Mouse (Mus musculus): ENCODE results near the gene Secisbp2l.

The Secisbp2l gene

DNA sequence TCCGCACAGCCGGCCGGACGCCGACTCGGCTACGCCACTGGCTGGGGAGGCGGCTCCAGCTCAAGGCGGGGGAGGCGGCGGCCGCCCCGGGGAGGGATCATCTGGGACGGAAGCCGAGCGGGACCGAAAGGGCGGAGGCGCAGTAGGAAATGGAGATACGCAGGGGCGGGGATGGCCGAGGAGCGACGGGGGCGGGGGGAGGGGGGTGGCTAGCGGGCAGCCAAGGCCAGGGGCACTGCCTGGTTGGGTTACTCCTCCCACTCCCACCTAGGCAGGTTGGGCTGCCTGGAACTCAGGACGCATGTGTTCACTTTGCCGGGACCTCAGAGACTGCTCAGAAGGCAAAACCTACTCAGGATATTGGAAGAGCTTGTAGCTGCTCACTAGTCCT, at the start of gene Secisbp2l:
Secisbp2l (minus strand) TSS at position 152 of the 391 bp plus-strand sequence.
- WGBS: 1% methylated on average over 28 of the region's 28 CpGs

DNA sequence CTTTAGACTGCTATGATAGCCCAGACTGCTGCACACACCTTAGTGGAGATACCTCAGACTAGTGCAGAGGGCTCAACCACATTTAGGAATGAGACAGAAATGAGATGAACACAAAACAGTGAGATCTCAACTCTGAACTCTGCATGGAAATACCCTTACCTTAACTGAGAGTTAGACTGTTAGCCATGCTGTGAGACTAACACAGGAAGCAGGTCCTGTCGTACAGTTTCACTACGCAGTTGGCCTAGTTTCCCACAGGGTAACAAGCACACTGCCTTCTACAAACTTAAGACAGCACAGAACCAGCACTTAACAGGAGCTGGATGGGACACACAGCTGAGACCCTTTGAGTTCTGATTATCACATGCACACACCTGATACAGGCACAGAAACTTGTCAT, 47.3 kb upstream of the Secisbp2l start:
- 61% methylated on average over 2 of the region's 2 CpGs for WGBS

DNA sequence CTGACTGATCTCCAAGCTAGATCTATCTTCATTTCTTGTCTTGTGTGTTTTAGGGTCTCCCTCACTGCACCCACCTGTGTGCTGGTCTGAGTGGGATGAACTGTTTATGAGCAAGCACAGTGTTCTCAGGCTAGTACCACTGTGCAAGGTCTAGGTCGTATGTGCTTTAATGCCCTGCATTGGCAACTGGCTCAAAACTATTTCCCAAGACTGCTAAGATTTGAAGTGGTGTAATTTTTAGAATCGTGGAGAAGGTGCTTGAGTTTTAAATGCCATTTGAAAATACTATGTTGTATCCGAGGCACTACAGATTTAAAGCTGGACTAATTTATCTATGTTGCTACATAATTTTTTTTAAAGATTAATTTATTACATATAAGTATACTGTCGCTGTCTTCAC, 45.2 kb upstream of the Secisbp2l start:
- 78% methylated on average over 4 of the region's 4 CpGs for WGBS

DNA sequence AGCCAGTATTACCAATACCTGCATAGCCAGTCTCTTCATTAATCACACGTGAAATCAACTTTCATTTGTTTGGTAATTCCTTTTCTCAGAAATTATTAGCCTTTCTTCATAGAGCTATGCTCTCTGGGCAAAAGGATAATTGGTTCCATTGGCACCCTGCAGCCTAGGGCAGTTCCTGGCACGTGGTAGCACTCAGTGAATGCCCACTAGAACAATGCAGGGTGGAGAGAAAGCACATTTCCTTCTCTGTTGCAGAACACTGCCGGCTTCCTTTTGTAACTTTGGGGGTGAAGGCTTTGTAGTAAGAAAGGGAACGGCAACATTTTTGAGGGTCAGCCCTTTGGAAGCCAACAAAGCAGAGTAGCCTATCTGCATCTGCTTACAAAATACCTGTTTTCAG, 43.5 kb upstream of the Secisbp2l start:
- 34% methylated on average over 4 of the region's 4 CpGs for WGBS

DNA sequence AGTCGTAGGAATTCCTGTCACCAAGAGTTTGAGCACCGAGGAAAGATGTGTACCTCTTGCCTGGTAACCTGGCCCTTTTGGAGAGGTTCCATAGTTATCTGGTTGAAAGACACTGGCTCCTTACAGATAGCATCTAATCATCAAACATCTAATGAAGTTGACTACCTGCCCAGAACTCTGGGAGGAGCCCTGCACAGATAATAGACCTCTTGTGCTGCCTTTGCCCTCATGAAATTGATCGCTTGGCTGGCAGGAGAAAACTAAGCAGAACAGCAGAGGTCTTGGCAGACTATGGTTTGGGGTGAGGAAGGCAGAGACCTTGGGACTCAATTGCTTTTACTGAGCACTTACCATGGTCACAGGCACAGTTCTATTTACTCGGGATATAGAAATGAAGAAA, 37.7 kb upstream of the Secisbp2l start:
- 81% methylated on average over 4 of the region's 4 CpGs for WGBS

DNA sequence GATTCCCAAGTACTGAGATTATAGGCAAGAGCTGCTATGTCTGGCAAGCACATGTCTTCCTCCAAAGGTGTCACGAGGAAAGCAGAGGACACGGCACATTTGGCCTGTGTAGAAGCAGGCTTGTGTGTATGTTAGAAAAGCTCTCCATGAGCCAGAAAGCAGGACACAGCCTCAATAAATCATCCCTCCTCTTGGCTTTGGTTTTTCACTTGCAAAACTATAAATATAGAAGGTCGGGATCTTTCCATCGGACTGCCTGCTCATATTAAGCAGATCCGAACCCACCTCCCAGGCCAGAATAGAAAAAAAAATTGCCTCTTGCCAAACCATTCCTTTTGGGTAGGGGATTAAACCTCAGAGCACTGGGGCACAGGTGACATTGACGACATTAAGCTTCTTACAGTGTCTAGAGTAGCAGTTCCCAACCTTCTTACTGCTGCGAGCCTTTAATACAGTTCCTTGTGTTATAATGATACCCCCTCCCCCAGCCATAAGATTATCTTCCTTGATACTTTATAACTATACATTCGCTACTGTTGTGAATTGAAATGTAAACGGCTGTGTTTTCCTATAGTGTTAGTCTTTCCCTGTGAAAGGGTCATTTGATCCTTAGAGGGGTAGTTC, 31.4 kb upstream of the Secisbp2l start:
- 83% methylated on average over 9 of the region's 9 CpGs for WGBS

DNA sequence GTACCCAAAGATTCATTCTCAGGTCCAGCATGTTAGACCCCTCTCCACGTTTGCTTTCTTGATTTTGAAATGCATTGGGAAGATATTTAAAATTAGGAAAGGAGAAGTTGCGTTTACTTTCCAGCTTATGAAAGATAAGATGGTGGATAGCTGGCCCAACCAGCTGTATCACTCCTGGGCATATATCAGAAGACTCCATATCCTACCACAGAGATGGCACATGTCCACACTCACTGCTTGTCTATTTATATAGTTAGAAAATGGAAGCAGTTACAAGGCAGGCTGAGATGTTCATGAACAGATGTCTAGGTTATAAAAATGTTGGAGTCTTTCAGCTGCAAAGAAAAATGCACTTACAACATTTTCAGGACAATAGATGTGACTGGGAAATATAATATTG, 28.7 kb upstream of the Secisbp2l start:
- WGBS: 51% methylated on average over 2 of the region's 2 CpGs

DNA sequence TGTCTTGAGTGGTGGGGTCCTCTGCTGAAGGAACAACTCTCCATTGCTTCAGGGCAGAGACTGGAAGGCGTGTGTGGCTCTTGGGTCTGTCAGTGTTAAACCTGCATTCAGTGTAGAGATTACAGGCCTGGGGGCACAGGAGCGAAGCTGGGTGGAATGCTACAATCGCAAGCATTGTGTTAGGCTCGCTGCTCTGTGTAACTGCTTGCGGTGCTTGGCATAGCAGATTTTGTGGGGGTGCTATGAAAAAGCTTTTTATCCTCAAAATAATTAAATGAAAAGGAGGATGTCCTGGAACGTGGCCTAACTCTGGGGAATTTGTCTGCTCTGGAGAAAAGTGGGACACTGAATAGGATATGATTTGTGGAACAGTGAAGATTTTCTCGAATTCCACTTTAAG, 26.9 kb upstream of the Secisbp2l start:
- WGBS: 33% methylated on average over 7 of the region's 7 CpGs

DNA sequence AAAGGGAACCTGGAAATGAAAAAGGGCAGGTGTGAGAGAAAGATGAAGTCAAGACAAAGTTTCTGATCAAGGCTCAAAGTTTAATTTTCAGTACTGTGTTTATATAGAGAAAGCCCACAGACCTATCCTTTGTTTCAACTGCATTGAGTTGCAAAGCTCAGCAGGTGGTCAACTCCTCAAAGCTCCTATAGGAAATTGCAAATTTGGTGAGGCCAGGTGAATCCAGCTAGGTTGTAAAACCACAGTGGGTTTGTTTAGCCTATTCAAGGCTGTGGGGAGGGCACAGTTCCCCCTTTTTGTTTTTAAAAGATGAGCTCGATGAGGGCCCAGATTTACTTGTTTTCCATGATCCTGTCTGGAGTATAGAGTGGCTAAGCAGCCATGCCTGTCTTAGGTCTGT, 23.2 kb upstream of the Secisbp2l start:
- 50% methylated on average over 1 of the region's 1 CpGs for WGBS

DNA sequence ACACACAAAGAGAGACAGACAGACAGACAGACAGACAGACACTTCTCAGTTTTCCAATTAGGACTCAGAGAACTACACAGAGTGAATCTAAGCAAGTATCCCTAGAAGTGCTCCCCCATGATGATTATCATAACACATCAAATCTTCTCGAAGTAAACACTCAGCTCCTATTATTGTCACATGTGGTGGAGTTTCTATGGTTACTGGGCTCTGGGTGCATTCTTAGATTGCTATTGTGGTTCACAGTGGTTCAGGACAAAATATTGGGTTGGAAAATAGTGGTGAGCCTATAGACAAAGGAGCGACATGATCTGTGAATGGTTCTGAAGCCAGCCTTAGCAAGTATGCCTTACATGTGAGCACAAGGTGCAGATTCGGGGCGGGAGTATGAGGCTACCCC, 19.3 kb upstream of the Secisbp2l start:
- 44% methylated on average over 4 of the region's 4 CpGs for WGBS

DNA sequence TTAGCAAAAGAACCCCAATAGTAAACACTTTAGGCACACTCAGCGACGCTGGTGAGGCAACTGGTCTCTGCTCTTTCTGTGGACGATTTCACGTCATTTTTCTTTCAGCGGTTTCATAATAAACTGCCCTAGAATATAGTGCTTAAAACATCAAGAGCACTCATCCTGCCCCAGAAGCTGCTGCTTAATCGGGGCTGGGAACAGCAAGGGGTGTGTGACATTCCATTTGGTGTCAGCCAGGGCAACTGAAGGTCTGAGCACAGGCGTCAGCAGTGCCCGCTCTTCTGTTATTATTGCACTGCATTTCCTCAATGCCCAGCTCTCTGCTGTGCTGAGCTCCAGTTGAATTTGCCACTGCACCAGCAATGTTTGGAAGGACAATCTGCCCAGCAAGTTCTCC, 18.4 kb upstream of the Secisbp2l start:
- 59% methylated on average over 8 of the region's 8 CpGs for WGBS

DNA sequence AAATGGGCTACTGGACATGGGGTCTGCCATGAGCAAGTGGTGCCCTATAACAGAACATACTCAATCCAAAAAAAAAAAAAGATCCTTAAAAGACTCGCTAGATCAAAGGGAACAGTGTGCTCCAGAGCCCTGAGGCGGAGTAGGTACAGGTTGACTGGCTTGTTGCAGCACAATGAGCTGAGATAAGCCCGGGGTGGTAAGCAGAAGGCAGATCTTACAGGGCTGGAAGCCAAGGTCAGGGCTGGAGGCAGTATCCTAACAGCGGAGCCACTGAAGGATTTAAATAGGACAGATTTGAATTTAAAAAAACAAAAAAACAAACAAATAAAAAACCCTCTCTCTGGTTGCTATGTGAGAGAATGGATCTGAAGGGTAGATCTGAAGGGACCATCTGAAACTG, 17.8 kb upstream of the Secisbp2l start:
- WGBS: 79% methylated on average over 4 of the region's 4 CpGs

DNA sequence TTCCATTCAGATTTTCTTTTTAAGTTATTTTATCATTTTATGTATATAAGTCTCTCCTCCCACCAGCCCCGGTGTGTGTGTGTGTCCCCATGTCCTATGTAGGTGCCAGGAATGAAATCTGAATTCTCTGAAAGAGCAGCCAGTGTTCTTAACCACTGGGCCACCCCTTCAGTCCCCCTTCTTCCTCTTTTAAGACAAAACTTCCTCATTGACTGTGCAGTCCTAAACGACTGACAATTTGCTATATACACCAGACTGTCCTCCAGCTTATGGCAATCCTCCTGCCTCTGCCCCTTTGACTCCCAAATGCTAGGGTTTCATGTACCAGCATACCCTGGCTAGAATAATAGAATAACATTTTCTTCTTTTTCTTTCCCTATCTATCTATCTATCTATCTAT, 12.4 kb upstream of the Secisbp2l start:
- WGBS: 75% methylated on average over 2 of the region's 2 CpGs

DNA sequence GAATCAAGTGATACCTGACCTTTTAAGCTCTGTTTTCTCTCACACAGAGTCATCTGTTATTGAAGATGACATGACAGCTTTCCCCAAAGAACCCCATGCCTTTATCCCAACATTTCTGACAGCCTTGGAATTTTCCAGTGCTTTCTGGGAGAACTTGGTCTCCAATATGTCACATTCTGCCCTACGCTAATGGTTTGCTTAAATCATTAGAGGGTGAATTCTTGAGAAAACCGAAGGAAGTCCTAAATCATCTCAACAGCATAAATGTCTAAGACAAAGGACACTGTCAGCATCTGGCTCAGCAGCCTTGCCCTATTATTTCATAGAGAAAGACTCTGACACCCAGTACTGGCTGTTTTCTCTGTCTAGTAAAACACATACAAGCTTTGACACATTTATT, 11.5 kb upstream of the Secisbp2l start:
- 88% methylated on average over 2 of the region's 2 CpGs for WGBS

DNA sequence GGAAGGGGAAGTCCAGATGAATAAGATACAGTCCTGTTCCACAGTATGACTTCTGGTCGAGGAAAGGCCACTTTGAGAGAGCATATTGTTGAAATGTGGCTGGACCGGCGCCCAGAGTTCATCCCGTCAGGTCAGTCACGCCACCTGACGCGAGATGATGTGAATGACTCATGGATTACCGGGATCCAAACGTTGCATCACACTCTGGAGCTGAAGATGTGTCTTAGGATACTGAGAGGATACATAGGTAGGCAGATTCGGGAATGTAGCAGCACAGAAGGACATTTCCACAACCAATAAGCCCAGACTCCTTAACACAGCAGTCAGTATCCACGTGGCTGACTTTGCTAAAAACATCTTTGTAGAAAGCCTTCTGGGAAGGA, 10.2 kb upstream of the Secisbp2l start:
- 70% methylated on average over 11 of the region's 11 CpGs for WGBS

DNA sequence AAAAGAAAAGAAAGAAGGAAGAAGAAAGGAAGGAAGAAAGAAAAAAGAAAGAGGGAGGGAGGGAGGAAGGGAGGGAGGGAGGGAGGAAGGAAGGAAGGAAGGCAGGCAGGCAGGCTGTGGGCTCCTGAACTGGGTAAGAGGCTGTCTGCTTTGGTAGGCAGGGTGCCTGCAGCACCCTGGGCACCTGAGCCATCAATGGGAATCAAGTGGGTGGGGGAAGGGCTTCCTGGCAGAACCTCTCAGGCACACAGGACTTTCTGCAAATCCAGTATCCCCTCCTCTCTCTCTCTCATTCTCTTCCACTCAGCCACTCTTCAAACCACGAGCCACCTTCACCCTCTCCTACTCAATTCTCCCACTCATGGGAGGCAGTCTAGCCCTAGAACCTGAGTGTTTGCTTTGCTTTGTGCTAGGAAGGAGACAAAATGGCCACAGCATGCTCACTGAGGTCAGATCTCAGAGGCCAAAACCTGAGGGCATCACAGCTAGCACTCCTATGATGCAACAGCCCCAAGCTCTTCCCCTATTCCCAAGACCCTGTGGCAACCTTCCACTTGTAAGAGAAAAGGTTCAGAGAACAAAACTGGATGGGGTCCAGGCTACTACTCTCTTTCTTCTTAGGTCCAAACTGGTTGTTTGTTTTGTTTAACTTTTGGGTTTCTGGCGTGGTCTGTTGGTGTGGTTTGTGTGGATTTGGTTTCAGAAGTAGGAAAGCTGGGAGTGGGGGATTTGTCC, 9.6 kb upstream of the Secisbp2l start:
- WGBS: 64% methylated on average over 2 of the region's 2 CpGs

DNA sequence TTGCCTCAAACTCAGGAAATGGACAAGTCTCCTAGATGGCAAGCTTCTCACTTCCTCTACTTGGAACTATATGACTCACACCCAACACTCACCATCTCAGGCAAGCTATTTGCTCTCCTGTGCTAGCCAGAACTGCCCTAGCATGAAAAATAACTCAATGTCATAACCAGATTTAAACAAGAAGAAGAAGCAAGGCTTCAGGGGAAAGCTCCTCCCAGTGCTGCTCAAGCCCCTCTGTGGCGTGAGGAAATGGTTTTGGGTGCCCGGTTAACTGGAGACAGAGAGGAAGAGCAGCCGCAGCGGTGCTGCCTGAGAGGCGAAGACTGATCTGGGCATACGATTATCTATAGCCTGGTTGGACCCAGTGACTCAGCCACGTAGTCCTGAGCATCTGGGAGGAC, 8.8 kb upstream of the Secisbp2l start:
- 72% methylated on average over 7 of the region's 7 CpGs for WGBS

DNA sequence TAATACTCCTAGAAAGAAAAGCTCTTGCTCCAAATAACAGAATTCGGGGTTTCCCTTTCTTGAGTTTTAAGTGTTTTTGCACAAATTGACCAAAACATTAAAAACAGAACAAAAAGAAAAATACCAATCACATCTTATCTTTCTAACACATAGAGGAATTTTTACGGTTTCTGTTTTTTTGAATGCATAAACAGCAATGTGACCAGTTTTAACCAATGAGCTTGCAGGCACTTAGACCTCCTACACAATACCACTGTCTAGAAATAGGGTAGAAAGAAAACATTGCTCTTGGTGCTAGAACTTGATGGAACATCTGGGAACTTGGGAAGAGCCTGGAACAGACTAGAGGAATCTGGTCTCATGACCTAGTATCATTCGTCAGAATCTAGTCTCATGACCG, 7.6 kb upstream of the Secisbp2l start:
- 86% methylated on average over 4 of the region's 4 CpGs for WGBS

DNA sequence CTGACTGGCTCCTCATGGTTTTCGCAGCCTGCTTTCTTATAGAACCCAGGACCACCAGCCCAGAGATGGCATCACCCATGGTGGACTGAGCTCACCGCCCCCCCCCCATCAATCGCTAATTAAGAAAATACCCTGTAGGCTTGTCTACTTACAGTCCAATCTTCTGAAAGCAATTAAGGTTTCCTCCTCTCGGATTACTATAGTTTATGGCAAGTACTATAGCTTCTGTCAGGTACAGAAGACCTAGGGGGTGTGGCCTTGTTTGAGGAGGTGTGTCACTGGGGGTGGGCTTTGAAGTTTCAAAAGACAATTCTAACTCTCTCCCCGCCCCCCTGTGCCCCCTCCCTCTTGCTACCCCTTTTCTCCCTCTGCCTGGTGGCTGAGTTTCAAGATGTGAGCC, 6.6 kb upstream of the Secisbp2l start:
- WGBS: 59% methylated on average over 5 of the region's 5 CpGs

DNA sequence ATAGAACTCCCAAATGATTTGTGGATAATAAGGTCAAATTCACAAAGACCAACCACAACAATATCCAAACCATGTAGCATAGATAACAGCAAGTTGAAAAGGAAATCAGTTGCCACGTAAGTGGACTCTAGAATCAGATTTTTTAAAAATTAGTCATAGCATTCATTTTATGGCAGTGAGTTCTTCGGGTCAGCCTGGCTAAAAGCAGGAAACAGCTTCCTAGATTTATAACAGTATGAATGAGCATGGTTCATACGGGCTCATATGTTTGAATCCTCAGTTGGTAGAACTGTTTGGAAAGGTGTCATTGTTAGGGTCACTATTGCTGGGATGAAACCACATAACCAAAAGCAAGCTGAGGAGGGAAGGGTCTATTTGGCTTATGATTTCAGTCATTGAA, 6.1 kb upstream of the Secisbp2l start:
- WGBS: 69% methylated on average over 3 of the region's 3 CpGs

DNA sequence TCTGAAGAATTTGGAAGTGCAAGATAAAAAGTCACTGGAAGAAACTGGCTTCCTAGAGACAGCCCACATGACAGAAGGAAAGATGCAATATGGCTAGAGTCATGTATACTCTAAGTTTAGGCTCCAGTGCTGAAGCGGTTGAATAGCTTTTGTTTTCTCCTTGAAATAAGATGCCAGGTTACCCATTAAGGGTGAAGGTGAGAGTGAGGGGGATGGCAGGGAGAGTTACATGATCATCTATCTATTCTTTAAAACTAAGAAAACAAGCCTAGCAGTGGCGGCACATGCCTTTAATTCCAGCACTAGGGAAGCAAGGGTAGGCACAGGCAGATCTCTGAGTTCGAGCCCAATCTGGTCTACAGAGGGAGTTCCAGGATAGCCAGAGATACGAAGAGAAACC, 2.4 kb upstream of the Secisbp2l start:
- WGBS: 68% methylated on average over 4 of the region's 4 CpGs

DNA sequence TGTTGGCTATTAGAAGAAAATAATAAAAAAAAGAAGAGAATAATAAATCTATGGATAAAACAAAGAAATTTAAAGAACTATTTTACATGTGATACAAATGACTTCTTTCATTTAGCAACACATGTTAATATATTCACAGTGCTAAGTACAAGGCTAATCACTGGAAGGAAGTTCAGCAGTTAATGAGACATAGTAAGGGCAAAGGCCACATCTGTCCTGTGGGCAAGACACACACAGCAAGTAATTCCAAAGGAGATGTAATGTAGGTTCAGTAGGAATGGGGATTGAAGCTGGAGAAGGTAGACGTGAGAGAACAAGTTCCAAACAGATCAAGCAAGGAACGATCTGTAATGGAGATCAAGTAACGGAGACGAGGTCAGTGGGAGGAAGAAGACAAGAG, 1.7 kb upstream of the Secisbp2l start:
- 80% methylated on average over 4 of the region's 4 CpGs for WGBS

DNA sequence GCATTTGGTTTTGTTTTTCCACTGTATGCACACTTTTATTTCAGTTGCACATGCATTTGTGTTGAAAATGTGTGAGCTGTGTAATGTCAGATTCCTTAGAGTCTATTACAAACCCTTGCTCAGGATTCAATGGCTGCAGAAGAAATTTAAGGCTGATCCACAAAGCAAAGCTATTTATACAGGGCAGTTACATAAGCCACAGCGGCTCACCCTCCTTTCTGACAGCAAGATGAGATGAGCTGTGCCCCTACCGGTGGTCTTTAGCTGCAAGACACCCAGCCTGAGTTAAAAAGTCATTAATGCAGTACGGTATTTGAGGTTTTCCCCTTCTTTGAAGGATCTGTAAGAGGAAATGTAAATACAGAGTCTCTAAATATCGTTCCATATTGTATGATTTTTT, 1.2 kb upstream of the Secisbp2l start:
- 34% methylated on average over 4 of the region's 4 CpGs for WGBS

Measured in cerebral cortex, adult 2 months (tissue).